Mouse (Mus musculus): Measurements from ENCODE around the gene Igsf3. TPM values are rescaled to one million over a fixed set of nuclear protein-coding genes. Genes with fewer than 3 reads are reported as not detected.

Igsf3 gene
- total RNA-seq, 2 experiments from 2014 or later, result 6.6 to 10.6 TPM

GRCm38 (mm10) chr3:101367372-101367771, 9.5 kb upstream of the Igsf3 start:
- intact Hi-C loops (cut with DNase I; ENCODE audit: low total_unique reads), result no loop called here
- DNase-seq, result no peak

- intact Hi-C loops (cut with DNase I; ENCODE audit: low total_unique reads), result no loop called here
- no peak for DNase-seq
Observed at GRCm38 (mm10) chr3:101369301-101369881, 7.5 kb upstream of the Igsf3 start.

- intact Hi-C loops (cut with DNase I; ENCODE audit: low total_unique reads), result loop anchor here (5.0 kb wide), 1 partner anchor 85 kb away; no protein-coding TSS in a partner anchor
- peak; percentile 46 for DNase-seq
Observed at GRCm38 (mm10) chr3:101372345-101372980, 4.4 kb upstream of the Igsf3 start.

GRCm38 (mm10) chr3:101377256-101378024, 557 bp downstream of the Igsf3 start:
- intact Hi-C loops (cut with DNase I; ENCODE audit: low total_unique reads), result no loop called here
- DNase-seq, result no peak

- intact Hi-C loops (cut with DNase I; ENCODE audit: low total_unique reads), result no loop called here
- DNase-seq, result no peak
Observed at GRCm38 (mm10) chr3:101378102-101378501, 1.2 kb downstream of the Igsf3 start.

GRCm38 (mm10) chr3:101379789-101380188, 2.9 kb downstream of the Igsf3 start:
- peak; percentile 60 for DNase-seq
- intact Hi-C loops (cut with DNase I; ENCODE audit: low total_unique reads), result no loop called here

- intact Hi-C loops (cut with DNase I; ENCODE audit: low total_unique reads), result no loop called here
- no peak for DNase-seq
Observed at GRCm38 (mm10) chr3:101381691-101382090, 4.8 kb downstream of the Igsf3 start.

GRCm38 (mm10) chr3:101382751-101383150, 5.9 kb downstream of the Igsf3 start:
- DNase-seq, result no peak
- intact Hi-C loops (cut with DNase I; ENCODE audit: low total_unique reads), result no loop called here

GRCm38 (mm10) chr3:101386430-101387016, 9.6 kb downstream of the Igsf3 start:
- no peak for DNase-seq
- intact Hi-C loops (cut with DNase I; ENCODE audit: low total_unique reads), result no loop called here

GRCm38 (mm10) chr3:101387849-101388248, 11.0 kb downstream of the Igsf3 start:
- DNase-seq, result no peak

GRCm38 (mm10) chr3:101389566-101389965, 12.7 kb downstream of the Igsf3 start:
- intact Hi-C loops (cut with DNase I; ENCODE audit: low total_unique reads), result no loop called here
- DNase-seq, result no peak

More at GRCm38 (mm10) chr3:101387849-101388248, 11.0 kb downstream of the Igsf3 start:
- intact Hi-C loops (cut with DNase I; ENCODE audit: low total_unique reads), result no loop called here

GRCm38 (mm10) chr3:101390472-101390871, 13.6 kb downstream of the Igsf3 start:
- DNase-seq, result no peak
- intact Hi-C loops (cut with DNase I; ENCODE audit: low total_unique reads), result no loop called here

- intact Hi-C loops (cut with DNase I; ENCODE audit: low total_unique reads), result no loop called here
- no peak for DNase-seq
Observed at GRCm38 (mm10) chr3:101391991-101392390, 15.1 kb downstream of the Igsf3 start.

GRCm38 (mm10) chr3:101393103-101393644, 16.3 kb downstream of the Igsf3 start:
- intact Hi-C loops (cut with DNase I; ENCODE audit: low total_unique reads), result no loop called here
- peak; percentile 81 for DNase-seq

GRCm38 (mm10) chr3:101393659-101394539, 17.0 kb downstream of the Igsf3 start:
- DNase-seq, result peak; percentile 60
- intact Hi-C loops (cut with DNase I; ENCODE audit: low total_unique reads), result no loop called here

- intact Hi-C loops (cut with DNase I; ENCODE audit: low total_unique reads), result no loop called here
- DNase-seq, result no peak
Observed at GRCm38 (mm10) chr3:101395341-101395740, 18.5 kb downstream of the Igsf3 start.

- DNase-seq, result no peak
- intact Hi-C loops (cut with DNase I; ENCODE audit: low total_unique reads), result no loop called here
Observed at GRCm38 (mm10) chr3:101396061-101396460, 19.2 kb downstream of the Igsf3 start.

- intact Hi-C loops (cut with DNase I; ENCODE audit: low total_unique reads), result no loop called here
- no peak for DNase-seq
Observed at GRCm38 (mm10) chr3:101396726-101397263, 19.9 kb downstream of the Igsf3 start.

- no peak for DNase-seq
- intact Hi-C loops (cut with DNase I; ENCODE audit: low total_unique reads), result no loop called here
Observed at GRCm38 (mm10) chr3:101397422-101397821, 20.5 kb downstream of the Igsf3 start.
